Mouse (Mus musculus): ENCODE measurements at regions not wholly inside any gene's neighbourhood (a gene's known extent, or its start where the extent isn't known, plus 50 kb on each side); places are given as distances from the start of the nearest gene placed in this dataset.

DNA sequence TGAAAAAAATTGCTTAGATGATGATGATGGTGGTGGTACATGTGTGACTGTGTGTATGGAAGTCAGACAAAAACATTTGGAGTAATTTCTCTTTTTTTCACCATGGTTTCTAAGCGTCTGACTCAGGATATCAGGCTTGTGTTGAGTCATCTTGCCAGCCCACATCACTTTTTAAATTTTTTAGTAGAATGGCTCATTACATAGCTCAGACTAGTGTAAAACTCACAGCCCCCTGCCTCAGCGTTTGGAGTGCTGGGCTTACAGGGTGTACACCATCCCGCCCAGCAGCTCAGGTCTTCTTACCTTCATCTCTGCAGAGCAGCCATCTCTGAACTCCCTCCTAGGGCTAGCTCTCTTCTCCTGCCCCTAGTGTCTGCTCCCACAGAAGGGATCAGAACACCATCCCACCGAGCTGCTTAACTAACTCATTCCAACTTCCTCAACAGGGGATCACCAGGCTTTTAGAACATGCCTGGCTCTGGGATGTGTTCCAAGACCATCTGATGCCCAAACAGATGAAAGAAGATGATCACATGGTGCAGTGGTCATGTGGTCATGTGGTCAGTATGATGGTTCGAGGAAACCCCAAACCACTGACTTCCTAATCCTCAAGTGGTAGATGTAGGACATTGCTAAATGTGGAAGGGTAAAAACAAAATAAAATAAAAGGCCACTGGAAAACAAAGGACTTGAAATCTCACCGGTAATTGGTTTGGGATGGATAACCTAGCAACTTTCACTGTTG is 96.1 kb upstream of the Zfp507 start:
- DNase-seq (ENCODE audit: low spot score in 2 of 2) = no peak
- intact Hi-C loops (cut with DNase I) = no loop called here

DNA sequence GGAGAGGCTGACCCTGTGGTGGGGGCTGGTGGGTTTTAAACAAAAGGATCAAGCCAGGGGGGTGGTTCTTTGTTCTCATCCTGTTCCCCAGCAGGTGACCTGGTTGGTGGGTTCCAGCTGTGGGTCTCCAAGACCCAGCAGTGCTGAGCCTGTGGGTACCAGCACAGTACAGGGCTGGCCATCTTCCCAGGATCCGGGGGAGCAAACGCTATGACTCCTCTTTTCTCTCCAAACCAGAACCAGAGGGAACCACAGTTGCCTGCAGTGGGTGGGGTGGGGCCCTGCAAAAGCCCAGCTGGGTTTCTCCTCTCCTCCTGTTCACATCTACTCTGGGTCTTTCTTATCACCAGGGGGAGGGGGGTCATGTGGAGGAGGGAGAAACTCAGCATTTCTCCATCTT is 90.5 kb upstream of the Zfp507 start:
- intact Hi-C loops (cut with DNase I) = no loop called here
- peak; percentile 37 to 55 for DNase-seq (ENCODE audit: low spot score in 2 of 2)

DNA sequence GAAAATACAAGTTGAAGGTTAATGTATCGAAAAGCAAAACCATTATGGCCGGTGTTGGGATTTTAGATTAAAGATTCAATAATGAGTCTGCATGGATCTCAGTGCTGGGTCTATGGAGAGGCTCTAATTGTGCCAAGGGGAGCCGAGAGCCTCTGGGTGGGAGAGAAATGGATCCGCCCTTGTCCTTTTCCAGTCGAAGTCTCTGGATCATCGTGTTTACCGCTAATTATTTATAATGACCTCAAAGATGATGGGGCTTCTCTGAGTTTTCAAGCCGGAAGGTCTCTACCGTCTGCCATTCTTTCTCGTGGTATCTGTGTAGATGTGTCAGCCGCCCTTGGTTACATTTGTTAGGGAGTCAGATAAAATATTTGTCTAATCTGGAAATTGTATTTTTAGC is 83.2 kb upstream of the Zfp507 start:
- intact Hi-C loops (cut with DNase I) = no loop called here
- DNase-seq (ENCODE audit: low spot score in 2 of 2) = no peak

DNA sequence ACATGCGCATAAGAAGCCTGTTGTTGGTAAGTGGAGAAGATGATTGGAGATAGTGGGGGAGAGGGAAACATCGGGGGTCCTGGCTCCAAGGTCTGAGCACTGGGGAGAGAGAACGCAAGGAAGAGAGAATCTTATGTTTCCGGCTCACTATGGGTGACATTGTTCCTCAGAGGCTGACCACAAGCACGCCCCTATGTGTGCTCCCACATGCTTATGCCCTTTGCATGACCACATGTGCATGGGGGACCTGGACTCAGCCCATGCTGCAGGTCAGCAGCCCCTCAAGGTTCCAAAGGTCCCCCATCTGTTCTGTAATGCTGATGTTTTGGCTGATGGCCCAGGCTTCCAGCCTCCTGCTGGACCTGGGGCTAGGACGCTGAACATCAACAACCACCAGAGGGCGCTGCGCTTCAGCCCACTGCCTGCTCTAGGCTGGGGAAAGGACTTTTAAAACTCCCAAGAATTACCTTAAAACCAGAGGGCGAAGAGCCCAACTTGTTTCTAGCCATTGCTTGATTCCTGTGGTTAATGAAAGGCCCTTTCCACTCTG is 77.0 kb upstream of the Zfp507 start:
- peak; percentile 76 to 83 for DNase-seq (ENCODE audit: low spot score in 2 of 2)
- intact Hi-C loops (cut with DNase I) = loop anchor here (2.0 kb wide), 1 partner anchor 1467 kb away; no protein-coding TSS in a partner anchor

DNA sequence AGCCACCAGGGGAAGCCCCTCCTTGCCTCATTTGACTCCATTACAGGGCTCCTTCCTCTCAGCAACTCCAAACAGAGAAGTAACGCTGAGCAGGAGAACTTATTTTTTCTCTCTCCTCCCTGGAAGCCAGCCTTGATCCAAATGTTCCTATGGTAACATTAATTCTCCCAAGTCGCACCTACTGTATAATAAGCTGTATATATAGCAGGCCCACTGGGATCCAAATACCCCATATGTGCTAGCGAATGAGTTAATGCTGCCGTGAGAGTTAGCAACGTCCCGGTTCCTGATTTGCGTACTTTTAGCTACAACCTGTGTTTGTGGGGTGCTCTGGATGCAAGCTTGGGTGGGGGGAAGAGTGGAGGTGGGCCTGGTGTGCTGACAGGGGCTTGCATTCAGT is 75.4 kb upstream of the Zfp507 start:
- DNase-seq (ENCODE audit: low spot score in 2 of 2) = peak; percentile 50 to 81
- intact Hi-C loops (cut with DNase I) = no loop called here

DNA sequence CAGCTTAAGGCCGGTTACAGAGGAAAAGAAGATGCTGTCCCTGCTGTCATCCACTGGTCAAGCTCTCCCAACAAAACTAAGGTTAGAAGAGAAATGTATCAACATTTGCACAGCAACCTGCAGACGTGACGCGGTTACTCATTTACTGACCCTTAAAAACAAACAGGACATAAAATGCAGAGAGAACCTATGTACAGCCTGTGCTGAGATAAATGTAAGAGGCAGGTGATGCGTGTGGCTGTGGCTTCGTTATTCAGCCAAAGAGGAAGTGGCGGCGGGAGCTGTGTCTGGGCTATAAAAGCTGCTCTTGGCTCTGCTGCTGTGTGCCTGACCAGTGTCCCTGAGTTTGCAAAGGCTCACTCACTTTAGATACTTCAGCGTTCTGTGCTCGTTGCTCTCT is 58.2 kb upstream of the Zfp507 start:
- intact Hi-C loops (cut with DNase I) = no loop called here
- DNase-seq (ENCODE audit: low spot score in 2 of 2) = no peak

DNA sequence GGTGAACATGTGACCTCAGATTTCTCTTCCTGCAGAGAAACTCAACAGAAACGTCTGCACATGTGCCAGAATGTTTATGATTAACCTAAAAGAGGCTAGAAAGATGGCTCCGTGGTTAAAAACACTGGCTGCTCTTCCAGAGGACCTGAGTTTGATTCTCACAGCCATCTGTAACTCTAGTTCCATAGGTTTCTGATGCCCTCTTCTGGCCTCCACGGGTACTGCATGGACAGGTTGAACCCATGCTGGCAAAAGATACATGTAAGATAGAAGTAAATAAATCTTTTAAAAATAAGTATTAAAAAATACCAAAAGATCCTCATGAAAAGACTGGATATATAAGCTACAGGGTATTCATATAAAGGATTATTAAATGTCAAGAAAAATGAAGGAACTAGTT is 56.8 kb upstream of the Zfp507 start:
- intact Hi-C loops (cut with DNase I) = no loop called here

DNA sequence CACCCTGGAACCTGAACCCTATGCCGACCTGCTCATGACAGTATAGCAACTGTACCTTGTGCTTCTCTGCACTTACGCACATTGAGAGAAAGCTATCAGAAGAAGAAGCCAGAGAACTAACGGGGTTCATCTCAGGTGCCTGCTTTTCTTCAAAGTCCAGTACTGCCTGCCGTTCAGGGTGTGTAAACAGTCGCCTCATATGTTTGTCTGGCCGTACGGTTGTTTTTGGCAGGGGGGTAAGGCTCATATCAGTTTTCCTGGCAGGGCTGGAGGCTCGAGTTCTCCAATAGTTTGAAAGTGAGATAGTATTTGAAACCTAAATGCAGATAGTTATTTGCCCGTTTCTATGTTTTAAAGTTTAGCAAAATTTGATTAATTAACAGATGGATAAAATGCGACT is 54.9 kb upstream of the Zfp507 start:
- no peak for DNase-seq (ENCODE audit: low spot score in 2 of 2)
- intact Hi-C loops (cut with DNase I) = no loop called here

More for the DNA sequence above, 56.8 kb upstream of the Zfp507 start:
- no peak for DNase-seq (ENCODE audit: low spot score in 2 of 2)

Small RNA genes in the stretch of these regions (microRNA-seq; reads per million reads assigned to microRNA genes)
- 0 reads per million in 2 experiments for gene Gm23292

All from left cerebral cortex, postnatal 14 days (tissue).